Comparison of ENCODE assay signal across 8 mouse cellular contexts in the genomic region with DNA sequence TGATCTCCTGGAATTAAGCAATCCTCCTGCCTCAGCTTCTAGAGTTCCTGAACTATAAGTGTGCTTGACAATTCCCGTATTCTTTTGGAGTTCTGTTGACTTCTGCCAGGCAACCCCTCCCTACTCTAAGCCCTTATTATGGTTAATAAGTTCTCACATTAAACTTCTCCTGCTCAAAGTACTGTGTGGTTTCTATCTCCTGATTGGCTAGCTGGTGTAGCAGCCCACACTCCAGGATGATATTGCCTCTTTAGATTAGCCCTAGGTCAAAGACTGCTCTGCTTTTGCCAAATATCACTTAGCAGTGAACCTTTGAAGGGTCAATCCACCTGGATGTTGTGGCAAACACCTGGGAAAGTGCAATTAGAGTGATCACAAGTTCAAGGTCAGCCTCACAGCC. TPM values are rescaled to one million over a fixed set of nuclear protein-coding genes. Genes with fewer than 3 reads are reported as not detected.
A peak's percentile ranks its signal among the peaks of the same experiment; 100 is the strongest.
DNase-seq lines count a peak whose midpoint lies in the region; ATAC-seq lines count a peak whose summit lies in the region.

No protein-coding gene starts in this region.

- no peak overlapping the region for H3K27ac ChIP-seq in heart, embryonic 13.5 days (replicated peaks)
- H3K27ac ChIP-seq in embryonic facial prominence, embryonic 12.5 days = no peak overlapping the region
- no peak overlapping the region for H3K27ac ChIP-seq in kidney, embryonic 14.5 days (ENCODE audit: low read depth, low read length)
- H3K27ac ChIP-seq in midbrain, embryonic 12.5 days (replicated peaks) = no peak overlapping the region

- 48% methylated on average over 1 of the region's 1 CpGs for WGBS in heart, embryonic 13.5 days
- 55% methylated on average over 1 of the region's 1 CpGs for WGBS in embryonic facial prominence, embryonic 12.5 days
- WGBS in kidney, embryonic 14.5 days = 40% methylated on average over 1 of the region's 1 CpGs
- 57% methylated on average over 1 of the region's 1 CpGs for WGBS in midbrain, embryonic 12.5 days

- H3K4me2 ChIP-seq in heart, embryonic 13.5 days = peak overlapping the region; percentile 70
- peak overlapping the region; percentile 48 for H3K4me2 ChIP-seq in embryonic facial prominence, embryonic 12.5 days (replicated peaks)
- H3K4me2 ChIP-seq in kidney, embryonic 14.5 days (replicated peaks; ENCODE audit: low read depth, low read length) = peak overlapping the region; percentile 48
- peak overlapping the region; percentile 42 for H3K4me2 ChIP-seq in midbrain, embryonic 12.5 days (replicated peaks)

- no peaks in the 10 kb centered on the region for H3K9me3 ChIP-seq in heart, embryonic 13.5 days
- H3K9me3 ChIP-seq in embryonic facial prominence, embryonic 12.5 days = no peaks in the 10 kb centered on the region
- no peaks in the 10 kb centered on the region for H3K9me3 ChIP-seq in kidney, embryonic 14.5 days (ENCODE audit: control insufficient read depth, low read length)
- no peaks in the 10 kb centered on the region for H3K9me3 ChIP-seq in midbrain, embryonic 12.5 days

- peak overlapping the region; percentile 40 for H3K4me3 ChIP-seq in heart, embryonic 13.5 days
- H3K4me3 ChIP-seq in embryonic facial prominence, embryonic 12.5 days = no peak overlapping the region
- peak overlapping the region; percentile 31; the same call in 1 of the 2 replicates for H3K4me3 ChIP-seq in kidney, embryonic 14.5 days (ENCODE audit: low read length)
- no peak overlapping the region for H3K4me3 ChIP-seq in midbrain, embryonic 12.5 days

- peaks cover 8% of the 10 kb centered on the region; the same call in 1 of the 2 replicates for H3K27me3 ChIP-seq in heart, embryonic 13.5 days (replicated peaks)
- no peaks in the 10 kb centered on the region for H3K27me3 ChIP-seq in embryonic facial prominence, embryonic 12.5 days
- H3K27me3 ChIP-seq in kidney, embryonic 14.5 days (ENCODE audit: control insufficient read depth, insufficient read depth, low read length) = no peaks in the 10 kb centered on the region
- peaks cover 20% of the 10 kb centered on the region for H3K27me3 ChIP-seq in midbrain, embryonic 12.5 days

- peak overlapping the region; percentile 69 for H3K9ac ChIP-seq in heart, embryonic 13.5 days
- H3K9ac ChIP-seq in embryonic facial prominence, embryonic 12.5 days = no peak overlapping the region; the same call in 1 of the 2 replicates
- 0 out of 2 replicates have a peak overlapping the region, but pooled peaks have one; percentile 31 for H3K9ac ChIP-seq in kidney, embryonic 14.5 days (ENCODE audit: low read depth, low read length)
- 0 out of 2 replicates have a peak overlapping the region, but pooled peaks have one; percentile 2 for H3K9ac ChIP-seq in midbrain, embryonic 12.5 days (replicated peaks)

- no peaks in the 10 kb centered on the region for H3K36me3 ChIP-seq in heart, embryonic 13.5 days
- no peaks in the 10 kb centered on the region for H3K36me3 ChIP-seq in embryonic facial prominence, embryonic 12.5 days
- H3K36me3 ChIP-seq in kidney, embryonic 14.5 days (ENCODE audit: control insufficient read depth, insufficient read depth, low read length) = no peaks in the 10 kb centered on the region
- H3K36me3 ChIP-seq in midbrain, embryonic 12.5 days = no peaks in the 10 kb centered on the region

- no peak for ATAC-seq in heart, embryonic 13.5 days (ENCODE audit: extremely low read depth, insufficient number of reproducible peaks, low FRiP score, low TSS enrichment)
- ATAC-seq in embryonic facial prominence, embryonic 12.5 days (ENCODE audit: insufficient number of reproducible peaks, insufficient read depth, low FRiP score, low TSS enrichment) = no peak
- no peak for ATAC-seq in kidney, embryonic 14.5 days (ENCODE audit: low FRiP score, low TSS enrichment)
- ATAC-seq in midbrain, embryonic 12.5 days (ENCODE audit: low FRiP score, low read depth) = no peak

- no peak for DNase-seq in heart, adult 11 months
- DNase-seq in gastrocnemius, postnatal 4 days (ENCODE audit: low spot score in 2 of 2) = no peak
- no peak for DNase-seq in cerebellum, postnatal 36 days
- no peak for DNase-seq in thymus, adult 18-20 months

- H3K4me1 ChIP-seq in heart, embryonic 13.5 days = no peaks in the 10 kb centered on the region; the same call in 1 of the 2 replicates
- H3K4me1 ChIP-seq in embryonic facial prominence, embryonic 12.5 days = no peaks in the 10 kb centered on the region
- no peaks in the 10 kb centered on the region for H3K4me1 ChIP-seq in kidney, embryonic 14.5 days (ENCODE audit: control insufficient read depth, insufficient read depth, low read length)
- H3K4me1 ChIP-seq in midbrain, embryonic 12.5 days = peaks cover 7% of the 10 kb centered on the region; the same call in 1 of the 2 replicates

RNA-seq across cellular contexts. Expression of a gene that starts 19.1 kb away (rescaled TPM):
- polyA plus RNA-seq in heart, embryonic 13.5 days (2015; fragmentation: Nextera tagmentation; extraction: Ambion mirVana) = 33.3 and 38.4 TPM in 2 replicates
- 32.6 and 36.1 TPM in 2 replicates for polyA plus RNA-seq in embryonic facial prominence, embryonic 12.5 days (2016; fragmentation: Nextera tagmentation; extraction: Ambion mirVana)
- polyA plus RNA-seq in kidney, embryonic 14.5 days (2014; fragmentation: Nextera tagmentation; extraction: Ambion mirVana) = 45.4 and 58.8 TPM in 2 replicates
- 9.5 and 11.0 TPM in 2 replicates for polyA plus RNA-seq in midbrain, embryonic 12.5 days (2016; fragmentation: Nextera tagmentation; extraction: Ambion mirVana)
- total RNA-seq in gastrocnemius, postnatal 4 days (2021) = 10 to 100 TPM; 20.4 to 21.8 TPM

RNA-seq across cellular contexts. Expression of a gene that starts 22.7 kb away (rescaled TPM):
- polyA plus RNA-seq in heart, embryonic 13.5 days (2015; fragmentation: Nextera tagmentation; extraction: Ambion mirVana) = 1.8 and 1.9 TPM in 2 replicates
- 12.8 and 15.8 TPM in 2 replicates for polyA plus RNA-seq in embryonic facial prominence, embryonic 12.5 days (2016; fragmentation: Nextera tagmentation; extraction: Ambion mirVana)
- 9.7 and 10.1 TPM in 2 replicates for polyA plus RNA-seq in kidney, embryonic 14.5 days (2014; fragmentation: Nextera tagmentation; extraction: Ambion mirVana)
- 10.7 and 11.1 TPM in 2 replicates for polyA plus RNA-seq in midbrain, embryonic 12.5 days (2016; fragmentation: Nextera tagmentation; extraction: Ambion mirVana)
- total RNA-seq in gastrocnemius, postnatal 4 days (2021) = not detected

RNA-seq across cellular contexts. Expression of a gene that starts 29.7 kb away (rescaled TPM):
- 40.6 and 40.7 TPM in 2 replicates for polyA plus RNA-seq in heart, embryonic 13.5 days (2015; fragmentation: Nextera tagmentation; extraction: Ambion mirVana)
- polyA plus RNA-seq in embryonic facial prominence, embryonic 12.5 days (2016; fragmentation: Nextera tagmentation; extraction: Ambion mirVana) = 56.6 and 62.0 TPM in 2 replicates
- polyA plus RNA-seq in kidney, embryonic 14.5 days (2014; fragmentation: Nextera tagmentation; extraction: Ambion mirVana) = 55.1 and 64.1 TPM in 2 replicates
- 38.1 and 39.6 TPM in 2 replicates for polyA plus RNA-seq in midbrain, embryonic 12.5 days (2016; fragmentation: Nextera tagmentation; extraction: Ambion mirVana)
- 10 to 100 TPM; 31.7 to 37.7 TPM for total RNA-seq in gastrocnemius, postnatal 4 days (2021)

RNA-seq across cellular contexts. Expression of a gene that starts 37.8 kb away (rescaled TPM):
- 9.9 and 10.2 TPM in 2 replicates for polyA plus RNA-seq in heart, embryonic 13.5 days (2015; fragmentation: Nextera tagmentation; extraction: Ambion mirVana)
- polyA plus RNA-seq in embryonic facial prominence, embryonic 12.5 days (2016; fragmentation: Nextera tagmentation; extraction: Ambion mirVana) = 47.1 and 48.8 TPM in 2 replicates
- 30.1 and 36.6 TPM in 2 replicates for polyA plus RNA-seq in kidney, embryonic 14.5 days (2014; fragmentation: Nextera tagmentation; extraction: Ambion mirVana)
- polyA plus RNA-seq in midbrain, embryonic 12.5 days (2016; fragmentation: Nextera tagmentation; extraction: Ambion mirVana) = 16.8 and 17.3 TPM in 2 replicates
- total RNA-seq in gastrocnemius, postnatal 4 days (2021) = 1 to 10 TPM; 2.6 to 2.8 TPM

RNA-seq across cellular contexts. Expression of a gene that starts 40.9 kb away (rescaled TPM):
- polyA plus RNA-seq in heart, embryonic 13.5 days (2015; fragmentation: Nextera tagmentation; extraction: Ambion mirVana) = 77.5 and 85.1 TPM in 2 replicates
- 101 and 103 TPM in 2 replicates for polyA plus RNA-seq in embryonic facial prominence, embryonic 12.5 days (2016; fragmentation: Nextera tagmentation; extraction: Ambion mirVana)
- polyA plus RNA-seq in kidney, embryonic 14.5 days (2014; fragmentation: Nextera tagmentation; extraction: Ambion mirVana) = 134 and 200 TPM in 2 replicates
- 72.2 and 76.1 TPM in 2 replicates for polyA plus RNA-seq in midbrain, embryonic 12.5 days (2016; fragmentation: Nextera tagmentation; extraction: Ambion mirVana)
- total RNA-seq in gastrocnemius, postnatal 4 days (2021) = 10 to 100 TPM; 61.2 to 62.8 TPM

Comparison
In these comparisons a context has a peak if more than half of its experiments do, and no peak if none do; other contexts are left out.
1. H3K4me3 ChIP-seq: peak in heart, embryonic 13.5 days (single experiment) and kidney, embryonic 14.5 days (single experiment); none in embryonic facial prominence, embryonic 12.5 days (single experiment) and midbrain, embryonic 12.5 days (single experiment).
2. Peak in every context shown above with its lines, with median percentiles within 50 percentile points of each other: H3K4me2 ChIP-seq.